20 mouse cellular contexts compared by ENCODE assay signal in the genomic region with DNA sequence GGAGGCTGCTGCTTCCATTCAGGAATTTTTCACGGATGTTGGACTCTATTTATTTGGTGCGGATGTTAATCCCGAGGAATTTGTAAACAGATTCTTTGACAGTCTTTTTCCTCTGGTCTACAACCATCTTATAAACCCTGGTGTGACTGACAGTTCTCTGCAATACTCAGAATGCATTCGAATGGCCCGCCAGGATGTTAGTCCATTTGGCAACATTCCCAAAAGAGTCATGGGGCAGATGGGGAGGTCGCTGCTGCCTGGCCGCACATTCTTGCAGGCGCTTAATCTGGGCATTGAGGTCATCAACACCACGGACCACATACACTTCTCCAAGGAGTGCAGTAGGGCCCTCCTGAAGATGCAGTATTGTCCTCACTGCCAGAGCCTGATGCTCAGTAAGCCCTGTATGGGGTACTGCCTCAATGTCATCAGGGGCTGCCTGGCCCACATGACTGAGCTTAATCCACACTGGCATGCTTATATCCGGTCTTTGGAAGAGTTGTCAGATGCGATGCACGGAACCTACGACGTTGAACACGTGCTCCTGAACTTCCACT.
DNase-seq lines count a peak whose midpoint lies in the region; ATAC-seq and TF ChIP-seq lines count a peak whose summit lies in the region.
"Had no signal": no experiment of that assay in that cellular context is flagged by ENCODE, and none has a peak within 500 bp of the region (broad histone marks: within the 10 kb centered on the region; RNA-seq: fewer than 3 reads in every experiment).

No protein-coding gene starts in this region.

- intact Hi-C loops in gastrocnemius, postnatal 14 days (cut with DNase I; ENCODE audit: low total_unique reads) = no loop called here

- no peak overlapping the region for H3K4me3 ChIP-seq in forebrain, embryonic 13.5 days
- H3K4me3 ChIP-seq in forebrain, postnatal 0 days (ENCODE audit: low read depth, low read length) = no peak overlapping the region
- H3K4me3 ChIP-seq in forebrain, embryonic 14.5 days (ENCODE audit: low read depth, low read length) = no peak overlapping the region
- H3K4me3 ChIP-seq: embryonic facial prominence, embryonic 12.5 days; erythroblast, embryonic 14.5 days; hindbrain, embryonic 10.5 days; neural tube, embryonic 12.5 days had no signal

- H3K9ac ChIP-seq in forebrain, embryonic 13.5 days = no peak overlapping the region
- H3K9ac ChIP-seq in forebrain, postnatal 0 days = no peak overlapping the region
- H3K9ac ChIP-seq in forebrain, embryonic 14.5 days (ENCODE audit: low read length) = no peak overlapping the region
- H3K9ac ChIP-seq: embryonic facial prominence, embryonic 12.5 days; liver, embryonic 14.5 days; neural tube, embryonic 12.5 days had no signal

- H3K27me3 ChIP-seq in forebrain, embryonic 13.5 days = no peaks in the 10 kb centered on the region
- no peaks in the 10 kb centered on the region for H3K27me3 ChIP-seq in forebrain, postnatal 0 days (ENCODE audit: insufficient read depth, low read length)
- H3K27me3 ChIP-seq in forebrain, embryonic 14.5 days (replicated peaks; ENCODE audit: control insufficient read depth, insufficient read depth, low read length) = no peaks in the 10 kb centered on the region
- H3K27me3 ChIP-seq: embryonic facial prominence, embryonic 12.5 days; neural tube, embryonic 12.5 days had no signal

- TF ChIP-seq CTCF in forebrain, postnatal 0 days (IDR thresholded peaks at IDR 0.05; ENCODE audit: low read depth) = no peak

- H3K27ac ChIP-seq in forebrain, embryonic 13.5 days = no peak overlapping the region
- H3K27ac ChIP-seq in forebrain, postnatal 0 days (ENCODE audit: low read depth, low read length) = no peak overlapping the region
- no peak overlapping the region for H3K27ac ChIP-seq in forebrain, embryonic 14.5 days (ENCODE audit: low read depth, low read length)
- H3K27ac ChIP-seq: embryonic facial prominence, embryonic 12.5 days; hindbrain, embryonic 10.5 days; liver, embryonic 14.5 days; neural tube, embryonic 12.5 days had no signal

- no peaks in the 10 kb centered on the region for H3K4me1 ChIP-seq in forebrain, embryonic 13.5 days
- no peaks in the 10 kb centered on the region for H3K4me1 ChIP-seq in forebrain, postnatal 0 days (ENCODE audit: insufficient read depth)
- H3K4me1 ChIP-seq in forebrain, embryonic 14.5 days (ENCODE audit: control insufficient read depth, insufficient read depth, low read length) = peaks cover 4% of the 10 kb centered on the region; the same call in 1 of the 2 replicates
- H3K4me1 ChIP-seq: embryonic facial prominence, embryonic 12.5 days; hindbrain, embryonic 10.5 days; neural tube, embryonic 12.5 days had no signal

- no peak for DNase-seq in forebrain, postnatal 0 days
- peak; percentile 10 for DNase-seq in kidney, postnatal 14 days
- no peak for DNase-seq in kidney, adult 9 months
- DNase-seq in Muller cell, postnatal 12 days (ENCODE audit: inconsistent ontology term) = peak; percentile 52
- DNase-seq in forebrain, embryonic 14.5 days (ENCODE audit: low spot score) = peak; percentile 6
- no peak for DNase-seq in right cerebral cortex, adult 2 months (ENCODE audit: low spot score in 2 of 2)
- DNase-seq in gastrocnemius, postnatal 14 days = no peak
- DNase-seq: adrenal gland, postnatal 36 days; B cell, adult 2 months; cerebellum, adult 2 months; gastrocnemius, postnatal 10 days; layer of hippocampus, adult 9-11 months; lung, postnatal 10 days; thymus, postnatal 36 days had no signal

- H3K4me2 ChIP-seq in forebrain, embryonic 13.5 days = no peak overlapping the region
- H3K4me2 ChIP-seq in forebrain, postnatal 0 days (ENCODE audit: low read depth) = no peak overlapping the region
- no peak overlapping the region for H3K4me2 ChIP-seq in forebrain, embryonic 14.5 days (ENCODE audit: low read length)
- H3K4me2 ChIP-seq: embryonic facial prominence, embryonic 12.5 days; neural tube, embryonic 12.5 days had no signal

- ATAC-seq in forebrain, embryonic 13.5 days = peak; percentile 27; the same call in 1 of the 2 replicates
- ATAC-seq in forebrain, postnatal 0 days = no peak
- peak; percentile 40; the same call in 1 of the 2 replicates for ATAC-seq in forebrain, embryonic 14.5 days

- H3K36me3 ChIP-seq in forebrain, embryonic 13.5 days (ENCODE audit: poor library complexity, severe bottlenecking) = no peaks in the 10 kb centered on the region
- H3K36me3 ChIP-seq in forebrain, postnatal 0 days (ENCODE audit: insufficient read depth) = no peaks in the 10 kb centered on the region
- no peaks in the 10 kb centered on the region for H3K36me3 ChIP-seq in forebrain, embryonic 14.5 days (ENCODE audit: control insufficient read depth, insufficient read depth, low read length)
- H3K36me3 ChIP-seq: embryonic facial prominence, embryonic 12.5 days; hindbrain, embryonic 10.5 days; neural tube, embryonic 12.5 days had no signal

- no peaks in the 10 kb centered on the region for H3K9me3 ChIP-seq in forebrain, embryonic 13.5 days (replicated peaks)
- no peaks in the 10 kb centered on the region for H3K9me3 ChIP-seq in forebrain, postnatal 0 days (ENCODE audit: low read length)
- no peaks in the 10 kb centered on the region for H3K9me3 ChIP-seq in forebrain, embryonic 14.5 days (replicated peaks; ENCODE audit: control insufficient read depth, low read length)
- H3K9me3 ChIP-seq: embryonic facial prominence, embryonic 12.5 days; hindbrain, embryonic 10.5 days; neural tube, embryonic 12.5 days had no signal

- WGBS in forebrain, embryonic 13.5 days = 63% methylated on average over 15 of the region's 15 CpGs
- WGBS in forebrain, postnatal 0 days = 56% methylated on average over 15 of the region's 15 CpGs
- 59% methylated on average over 15 of the region's 15 CpGs for WGBS in forebrain, embryonic 14.5 days

Comparison
In these comparisons a context has a peak if more than half of its experiments do, and no peak if none do; other contexts are left out.
1. DNase-seq: peak in kidney, postnatal 14 days (single experiment), Muller cell, postnatal 12 days (single experiment) and forebrain, embryonic 14.5 days (single experiment); none in forebrain, postnatal 0 days (single experiment), kidney, adult 9 months (single experiment), right cerebral cortex, adult 2 months (0 of 2) and gastrocnemius, postnatal 14 days (single experiment).